Mouse (Mus musculus) E14TG2a.4 (cell line): ENCODE results near the gene Fcrl6.

Experiments
- CTCF ChIP-seq: conservative IDR thresholded peaks from 2 replicates; pipeline ENCODE4 v1.5.1; 2014; ENCODE audit warnings: low read length
- POU5F1 ChIP-seq: IDR thresholded peaks from 2 replicates; pipeline ENCODE4 v1.6.1; 2014; ENCODE audit warnings: low read length, borderline replicate concordance

DNA sequence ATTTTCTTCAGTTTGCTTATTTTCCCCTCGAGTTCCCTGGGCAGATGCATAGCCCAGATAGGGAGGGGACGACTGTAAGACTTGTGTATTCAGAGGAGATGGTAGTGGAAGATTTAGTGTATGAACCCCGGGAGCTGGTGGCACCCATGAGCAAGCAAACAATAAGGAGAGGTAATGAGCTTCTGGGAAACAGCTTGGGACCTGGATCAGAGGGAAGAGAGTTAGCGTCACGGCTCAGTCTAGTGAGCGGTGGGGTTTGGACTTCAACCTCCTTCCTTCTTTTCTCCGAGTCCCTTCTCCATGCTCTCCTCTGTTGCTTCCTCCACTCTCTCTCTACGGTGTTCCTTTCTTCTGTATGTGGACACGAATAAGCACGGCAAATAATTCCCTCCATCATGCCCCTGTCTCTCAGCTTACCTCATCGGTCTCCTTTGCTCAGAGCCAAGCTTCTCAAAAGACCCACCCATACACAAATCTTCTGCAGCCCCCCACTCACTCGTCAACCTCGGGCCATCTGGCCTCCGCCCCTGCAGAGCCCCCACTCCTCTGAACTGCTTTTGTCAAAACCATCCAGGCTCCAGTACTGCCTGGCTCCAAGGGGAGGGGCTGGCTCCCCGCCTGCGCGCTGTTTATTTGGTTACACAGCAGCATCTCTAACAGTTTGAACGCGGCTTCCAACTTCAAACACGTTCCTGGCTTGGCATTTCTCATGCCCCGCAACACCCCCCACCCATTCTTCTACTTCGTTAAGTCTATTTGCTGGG is 14.4 kb upstream of the Fcrl6 start:
- no peak for TF ChIP-seq CTCF
- TF ChIP-seq POU5F1 = no peak
